Mouse (Mus musculus): Measurements from ENCODE around the gene Slc35e3. TPM values are rescaled to one million over a fixed set of nuclear protein-coding genes. Genes with fewer than 3 reads are reported as not detected.

Gene Slc35e3
- 10 to 100 TPM; 31.9 to 35.0 TPM for total RNA-seq (2021)
- long read RNA-seq, experiment 1, transcript Slc35e3-201 (5 exons, 3,489 nt) = major isoform, 6 of 8 reads
- long read RNA-seq, experiment 1, partial matches to known transcripts = 1 of 8 reads
- long read RNA-seq, experiment 1, other reads (novel, unspliced or antisense) = 1 of 8 reads
- long read RNA-seq, experiment 2, transcript Slc35e3-201 (5 exons, 3,489 nt) = major isoform, 11 of 16 reads
- long read RNA-seq, experiment 2, partial matches to known transcripts = 1 of 16 reads
- long read RNA-seq, experiment 2, other reads (novel, unspliced or antisense) = 4 of 16 reads

DNA sequence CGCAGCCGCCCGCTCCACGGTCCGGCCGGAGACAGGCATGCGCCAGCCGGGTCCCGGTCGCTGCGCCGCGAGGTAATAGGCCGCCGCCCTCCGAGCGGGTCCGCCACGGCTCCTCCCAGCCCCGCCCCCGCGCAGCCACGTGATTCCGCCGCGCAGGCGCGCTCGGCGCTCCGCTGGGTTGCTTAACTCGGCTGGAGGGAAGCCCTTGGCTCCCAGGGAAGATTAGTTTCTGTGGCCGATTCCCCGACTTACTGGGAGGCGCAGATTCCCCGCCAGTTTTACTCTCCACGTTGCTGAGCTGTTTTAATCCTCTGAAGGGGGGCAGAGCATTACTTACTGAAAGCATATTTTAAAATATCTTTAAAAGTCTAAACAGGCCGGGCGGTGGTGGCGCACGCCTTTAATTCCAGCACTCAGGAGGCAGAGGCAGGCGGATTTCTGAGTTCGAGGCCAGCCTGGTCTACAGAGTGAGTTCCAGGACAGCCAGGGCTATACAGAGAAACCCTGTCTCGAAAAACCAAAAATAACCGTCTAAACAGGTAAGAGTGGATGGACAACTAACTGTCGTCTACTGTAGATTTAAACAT lies at the start of gene Slc35e3:
Gene Slc35e3 (minus strand): TSS at position 69 of the 587 bp plus-strand sequence.
- peak; percentile 90 to 95 for DNase-seq (ENCODE audit: low spot score in 2 of 2)

DNA sequence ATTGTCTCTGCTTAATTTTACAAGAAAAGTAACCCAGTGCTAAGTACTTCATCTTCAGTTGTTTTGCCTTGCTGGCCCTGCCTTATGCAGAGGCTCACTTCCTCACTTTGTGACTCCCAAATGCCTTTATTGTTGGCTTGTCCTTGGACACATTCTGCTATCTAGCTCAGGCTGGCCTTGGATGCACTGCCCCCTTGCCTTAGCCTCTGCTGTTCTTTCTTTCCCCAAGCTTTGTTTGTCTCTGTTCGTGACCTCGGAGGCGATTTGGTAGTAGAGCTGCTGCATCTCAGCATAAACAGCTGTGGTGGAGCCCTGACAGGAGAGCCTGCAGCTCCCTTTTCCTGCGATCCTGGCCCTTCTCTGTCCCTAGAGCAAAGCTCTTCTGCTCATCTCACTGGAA lies 49.0 kb upstream of the Slc35e3 start:
- no peak for DNase-seq (ENCODE audit: low spot score in 2 of 2)

DNA sequence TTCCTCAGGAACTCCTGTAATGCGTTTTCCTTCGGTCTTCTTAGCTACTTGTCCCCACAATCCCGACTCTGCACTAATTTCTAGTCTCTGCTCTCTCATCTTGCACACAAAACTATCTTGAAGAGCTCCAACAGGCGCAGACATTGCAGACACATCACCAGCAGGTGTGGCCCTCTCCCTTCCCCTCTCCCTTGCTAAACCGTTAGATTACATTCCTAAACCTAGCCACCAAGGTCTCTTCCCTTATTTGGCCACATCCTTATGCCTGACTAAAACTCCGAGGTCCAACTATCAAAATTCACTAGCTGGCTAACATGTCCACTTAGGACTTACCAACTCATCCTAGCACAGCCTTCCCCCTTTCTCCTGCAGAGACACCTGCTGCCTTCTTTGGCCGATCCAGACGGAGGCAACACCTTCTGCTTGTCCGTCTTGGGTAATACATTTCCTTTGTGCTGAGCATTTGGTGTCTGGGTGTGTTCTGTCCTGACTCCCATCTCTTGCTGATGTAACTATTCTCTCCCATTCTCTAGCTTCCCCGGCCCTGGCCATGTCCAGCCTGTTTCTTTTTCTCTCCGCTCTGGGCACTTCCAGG lies 47.4 kb upstream of the Slc35e3 start:
- DNase-seq (ENCODE audit: low spot score in 2 of 2) = no peak

DNA sequence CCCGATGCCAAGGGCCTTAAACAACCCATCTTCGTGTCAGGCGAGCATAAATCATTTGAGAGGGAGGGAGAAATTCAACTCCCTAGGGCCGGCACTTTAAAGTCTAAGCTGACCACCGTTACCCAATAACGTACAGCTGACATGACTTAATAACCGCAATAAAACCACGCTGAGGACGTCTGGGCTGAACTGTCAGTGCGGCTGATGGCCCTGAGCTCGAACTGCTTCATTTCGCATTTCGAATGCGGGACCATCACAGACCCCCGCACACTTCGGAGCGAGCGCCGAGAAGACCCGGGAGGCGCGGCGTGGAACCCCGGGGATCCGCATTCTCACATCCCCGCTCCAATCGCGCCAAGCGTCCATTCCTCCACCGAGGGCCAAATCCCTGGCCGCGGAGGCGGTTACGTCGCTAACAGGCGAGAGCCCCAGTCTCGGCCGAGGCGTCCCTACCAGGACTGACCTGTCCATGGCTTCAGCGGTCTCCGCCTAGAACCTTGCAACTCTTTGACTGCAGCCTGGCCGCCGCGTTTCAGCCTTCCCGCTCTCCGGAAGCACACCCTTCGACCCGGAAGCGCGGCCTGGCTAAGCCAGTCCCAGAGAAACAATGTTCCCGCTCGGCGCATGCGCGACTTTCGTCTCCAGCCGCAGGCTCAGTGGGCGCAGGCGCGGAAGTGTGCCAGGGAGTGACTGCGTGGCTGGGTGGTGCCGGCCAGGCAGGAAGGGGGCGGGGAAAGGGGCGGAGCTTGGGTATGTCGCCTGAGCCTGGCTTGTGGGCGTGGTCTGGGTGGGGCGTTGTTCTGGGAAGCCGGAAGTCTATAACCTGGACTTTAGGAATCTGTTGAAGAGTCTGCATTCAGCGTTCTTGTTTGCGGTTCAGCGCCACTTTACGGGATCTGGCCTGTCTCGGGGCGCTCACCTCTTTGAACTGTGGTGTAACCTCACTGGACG lies 46.3 kb upstream of the Slc35e3 start, which contains the start of gene Nup107:
Gene Nup107 (minus strand): TSS at position 565 of the 951 bp plus-strand sequence.
- peak; percentile 100 for DNase-seq (ENCODE audit: low spot score in 2 of 2)

DNA sequence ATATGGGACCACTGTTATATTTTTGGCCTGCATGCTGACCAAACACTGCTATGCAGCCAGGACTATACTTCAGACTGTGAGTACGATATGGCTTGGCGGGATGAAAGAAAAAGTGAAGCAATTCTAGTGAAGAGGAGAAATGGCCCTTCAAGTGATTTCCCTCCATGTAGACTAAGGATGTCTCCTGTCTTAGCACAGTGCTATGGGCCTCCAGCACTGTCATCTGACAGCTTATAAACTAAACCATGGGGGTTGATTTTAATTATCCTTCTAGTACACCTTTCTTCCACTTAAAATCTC lies 45.0 kb upstream of the Slc35e3 start:
- no peak for DNase-seq (ENCODE audit: low spot score in 2 of 2)

DNA sequence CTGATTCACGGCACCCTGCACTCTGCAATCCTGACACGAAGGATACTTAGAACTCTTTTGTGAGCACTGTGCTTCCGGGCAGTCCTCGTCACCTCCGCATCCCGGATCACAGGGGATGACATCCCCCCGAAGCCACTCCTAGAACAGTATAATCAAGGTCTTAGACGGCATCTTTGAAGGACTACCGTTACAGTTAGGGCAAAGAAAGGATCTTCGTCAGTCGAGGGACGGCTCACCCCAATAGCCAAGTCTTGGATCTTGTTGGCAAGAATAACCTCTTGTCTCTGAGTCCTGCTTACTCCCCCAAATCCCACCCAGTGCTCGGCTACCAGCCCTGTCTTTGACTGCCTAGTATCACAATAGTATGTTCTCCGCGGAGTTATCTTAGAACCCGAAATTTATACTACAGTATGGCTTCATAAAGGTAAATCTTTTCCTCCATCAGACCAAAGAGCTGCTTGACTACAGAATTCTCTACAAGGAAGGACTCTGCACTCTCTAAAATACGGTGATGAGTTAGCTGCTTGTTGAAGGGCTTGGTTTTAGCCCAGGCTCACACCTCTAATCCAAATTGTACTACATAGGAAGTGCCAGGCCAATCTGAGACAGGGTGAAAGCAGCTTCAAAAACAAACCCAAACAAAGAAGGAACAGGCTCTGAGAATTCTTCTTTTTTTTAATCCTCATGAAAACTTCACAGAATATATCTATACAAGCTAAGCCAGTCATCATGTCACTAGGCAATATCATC lies 44.4 kb upstream of the Slc35e3 start:
- DNase-seq (ENCODE audit: low spot score in 2 of 2) = no peak

DNA sequence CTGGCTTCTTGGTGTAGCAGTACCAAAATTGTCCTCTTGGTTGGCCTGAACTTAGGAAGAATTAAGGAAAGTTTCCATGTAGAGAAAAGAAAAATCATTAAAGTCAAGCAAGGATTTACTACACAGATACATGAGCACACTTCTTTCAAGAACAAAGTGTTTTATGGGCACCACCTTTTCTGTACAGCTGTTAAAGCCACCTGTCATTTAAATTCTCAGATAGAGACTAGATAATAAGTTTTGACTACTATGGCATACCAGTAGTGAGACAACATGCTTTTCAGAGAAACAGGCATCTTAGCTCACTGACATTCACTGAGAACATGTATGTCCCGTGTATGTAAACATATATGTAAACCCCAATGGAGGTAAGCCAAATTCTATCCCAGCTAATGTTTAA lies 43.8 kb upstream of the Slc35e3 start:
- DNase-seq (ENCODE audit: low spot score in 2 of 2) = no peak

DNA sequence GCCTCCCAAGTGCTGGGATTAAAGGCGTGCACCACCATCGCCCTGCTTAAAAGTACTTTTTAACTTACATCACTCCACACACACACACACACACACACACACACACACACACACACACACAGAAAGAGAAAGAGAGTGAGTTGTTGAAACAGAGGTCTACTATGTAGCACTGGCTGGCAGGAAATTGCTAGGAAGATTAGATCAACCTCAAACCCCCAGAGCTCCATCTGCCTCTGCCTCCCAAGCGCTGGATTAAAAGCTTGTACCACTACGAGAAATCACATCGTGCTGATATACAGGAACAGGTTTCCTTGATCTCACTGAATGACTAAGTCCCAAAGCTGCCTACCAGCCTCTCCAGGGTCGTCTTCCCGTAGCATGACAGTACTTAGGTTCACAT lies 38.5 kb upstream of the Slc35e3 start:
- no peak for DNase-seq (ENCODE audit: low spot score in 2 of 2)

DNA sequence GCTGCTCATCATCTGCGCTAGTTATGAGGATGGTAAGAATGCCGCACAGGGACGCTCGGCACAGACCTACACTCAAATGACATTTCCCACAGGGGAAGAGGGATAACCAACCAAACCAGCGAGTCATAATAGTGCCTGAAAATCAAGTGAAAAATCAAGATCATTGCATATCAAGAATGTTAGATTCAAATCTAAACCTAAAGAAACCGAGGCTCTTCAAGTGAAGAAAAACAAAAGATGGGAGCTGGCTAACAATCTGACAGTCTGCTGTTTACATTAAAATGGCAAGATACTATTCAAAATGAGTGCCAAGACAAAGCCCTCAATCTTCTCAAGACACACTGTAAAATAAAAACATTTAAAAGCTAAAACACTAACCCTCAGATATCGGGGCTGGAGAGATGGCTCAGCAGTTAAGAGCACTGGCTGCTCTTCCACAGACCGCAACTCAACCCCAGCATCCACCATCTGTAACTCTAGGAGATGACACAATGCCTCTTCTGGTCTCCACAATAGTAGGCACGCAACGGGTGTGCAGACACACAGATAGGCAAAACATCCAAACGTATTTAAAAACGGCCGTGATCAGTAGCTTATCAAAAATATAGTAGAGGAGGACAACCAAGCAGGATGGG lies 37.7 kb upstream of the Slc35e3 start:
- no peak for DNase-seq (ENCODE audit: low spot score in 2 of 2)

DNA sequence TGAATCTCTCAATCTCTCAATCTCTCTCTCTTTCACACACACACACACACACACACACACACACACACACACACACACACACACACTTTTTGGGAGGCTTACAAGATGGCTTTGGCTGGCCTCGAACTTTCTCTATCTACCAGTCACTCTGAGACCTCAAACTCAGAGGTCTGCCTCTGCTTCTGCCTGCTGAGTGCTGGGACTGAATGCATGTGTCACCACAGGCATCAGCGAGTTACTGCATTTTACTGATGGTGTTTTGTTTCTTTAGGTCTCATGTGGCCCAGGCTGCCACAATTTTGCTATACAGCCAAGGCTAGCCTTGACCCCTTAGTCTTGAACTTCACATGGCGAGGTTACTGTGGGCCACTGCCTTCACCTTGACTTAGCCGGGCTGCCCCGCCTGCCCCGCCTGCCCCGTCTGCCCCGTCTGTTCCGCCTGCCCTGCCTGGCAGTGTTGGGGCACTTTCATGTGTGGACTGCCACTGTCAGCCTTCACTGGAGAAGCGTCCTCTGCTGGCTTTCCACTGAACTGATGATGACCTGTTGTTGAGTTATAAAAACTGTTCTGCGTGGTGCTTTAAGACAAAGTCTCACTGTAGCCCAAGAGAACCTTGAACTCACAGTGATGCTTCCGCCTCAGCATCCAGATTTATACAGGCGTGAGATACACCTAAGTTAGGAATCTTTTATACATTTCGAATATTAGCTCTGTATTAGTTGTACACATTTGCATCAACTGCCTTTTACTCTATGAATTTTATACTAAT lies 36.5 kb upstream of the Slc35e3 start:
- DNase-seq (ENCODE audit: low spot score in 2 of 2) = no peak

DNA sequence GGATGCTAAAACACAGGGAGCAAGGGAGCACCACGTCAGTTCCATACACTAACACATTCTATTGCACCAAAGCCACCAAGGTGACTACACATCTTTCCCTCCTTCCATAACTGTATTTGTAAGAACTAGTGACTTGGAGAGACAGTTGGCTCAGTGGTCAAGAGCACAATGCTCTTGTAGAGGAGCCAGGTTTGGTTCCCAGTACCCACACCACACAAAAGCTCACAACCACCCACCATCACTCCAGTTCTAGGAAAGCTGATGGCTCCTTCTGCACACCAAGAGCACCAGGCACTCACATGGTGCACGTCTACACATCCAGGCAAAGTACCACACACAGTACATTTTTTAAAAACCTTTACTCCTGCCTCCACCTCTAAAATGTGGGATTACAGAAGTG lies 35.9 kb upstream of the Slc35e3 start:
- no peak for DNase-seq (ENCODE audit: low spot score in 2 of 2)

DNA sequence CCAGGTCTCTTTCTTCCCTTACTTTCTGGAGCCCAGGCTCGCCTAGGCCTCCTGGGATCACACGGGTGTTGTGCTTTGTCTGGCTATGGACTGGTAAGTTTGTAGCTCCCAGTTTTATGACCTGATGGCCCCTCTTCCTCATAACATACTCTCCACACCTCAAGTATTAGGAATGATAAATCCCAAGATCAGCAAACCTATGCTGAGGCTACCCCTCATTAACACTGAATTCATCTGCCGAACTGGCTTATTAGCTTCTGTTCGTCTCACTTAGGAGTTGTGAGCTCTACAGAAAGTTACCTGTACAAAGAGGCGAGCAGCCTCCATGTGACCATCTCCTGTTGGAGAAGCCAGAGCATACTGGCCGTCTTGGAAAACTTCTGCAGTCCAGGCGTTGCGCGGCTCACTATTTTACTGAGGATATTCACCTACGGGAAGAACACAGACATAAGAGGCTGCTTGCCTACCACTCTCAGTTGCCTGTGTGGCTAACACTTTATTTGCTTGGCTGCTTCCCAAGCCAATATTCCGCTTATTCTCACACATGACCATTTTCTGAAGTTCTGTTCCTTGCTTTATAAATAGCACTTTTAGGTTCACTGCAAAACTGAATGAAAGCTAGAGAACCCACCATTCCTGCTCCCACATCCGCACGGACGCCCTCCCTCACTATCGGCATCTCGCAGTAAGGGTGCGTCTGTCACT lies 35.0 kb upstream of the Slc35e3 start:
- DNase-seq (ENCODE audit: low spot score in 2 of 2) = no peak

DNA sequence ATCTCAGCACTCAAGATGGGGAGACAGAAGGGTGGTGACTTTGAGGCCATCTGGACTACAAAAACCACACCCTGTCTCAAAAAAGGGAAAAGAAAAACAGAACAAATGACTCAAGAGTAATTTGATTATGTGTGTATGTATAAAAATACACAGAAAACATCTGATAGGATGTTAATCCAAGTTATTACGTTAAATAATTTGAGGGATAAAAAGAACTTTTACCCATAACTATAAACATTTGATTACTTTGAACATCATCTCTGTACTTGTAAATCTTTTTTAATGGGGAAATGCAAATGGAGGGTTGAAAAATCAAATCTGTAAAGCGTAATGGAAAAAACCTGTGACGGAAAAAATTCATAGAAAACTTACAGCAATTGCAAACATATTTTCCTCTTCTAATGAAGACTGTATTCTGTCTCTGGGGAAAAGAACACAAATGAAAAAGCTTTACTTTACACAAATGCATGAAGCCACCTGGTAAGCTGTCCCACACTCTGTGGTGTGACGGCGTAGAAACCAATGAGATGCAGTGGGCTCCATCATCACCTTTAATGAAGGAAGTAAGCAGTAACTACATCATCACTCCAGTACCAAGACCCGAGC lies 34.2 kb upstream of the Slc35e3 start:
- no peak for DNase-seq (ENCODE audit: low spot score in 2 of 2)

DNA sequence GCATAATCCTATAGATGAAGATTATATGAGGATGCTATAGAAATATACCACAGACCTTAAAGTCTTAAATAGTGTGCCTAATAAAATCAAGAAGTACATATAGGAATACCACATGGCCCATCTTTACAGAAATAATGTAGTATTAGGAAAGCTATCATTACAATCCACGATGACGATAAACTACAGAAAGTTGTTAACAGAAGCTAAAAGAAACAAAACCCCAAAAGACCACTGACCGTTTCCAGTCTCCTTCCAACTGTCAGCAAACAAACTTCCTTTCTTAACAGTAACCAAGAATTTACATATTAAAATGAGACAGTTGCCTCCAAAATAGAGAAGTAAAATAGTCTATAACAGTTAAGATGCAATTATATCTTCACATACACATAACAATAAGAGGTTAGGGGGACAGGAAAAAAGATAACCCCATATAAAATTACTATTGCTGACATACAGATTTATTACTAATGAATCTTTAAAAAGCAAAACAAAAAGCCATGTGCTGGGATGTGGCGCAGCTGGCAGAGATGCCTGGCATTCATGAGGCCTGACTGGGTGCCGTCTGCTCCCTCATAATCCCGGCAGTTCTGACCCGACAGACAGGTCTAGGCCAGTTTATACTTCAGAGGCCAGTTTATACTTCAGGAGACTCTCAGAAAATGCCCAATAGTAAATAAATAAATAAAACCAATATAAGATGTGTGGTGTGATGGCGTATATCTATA lies 33.6 kb upstream of the Slc35e3 start:
- no peak for DNase-seq (ENCODE audit: low spot score in 2 of 2)

DNA sequence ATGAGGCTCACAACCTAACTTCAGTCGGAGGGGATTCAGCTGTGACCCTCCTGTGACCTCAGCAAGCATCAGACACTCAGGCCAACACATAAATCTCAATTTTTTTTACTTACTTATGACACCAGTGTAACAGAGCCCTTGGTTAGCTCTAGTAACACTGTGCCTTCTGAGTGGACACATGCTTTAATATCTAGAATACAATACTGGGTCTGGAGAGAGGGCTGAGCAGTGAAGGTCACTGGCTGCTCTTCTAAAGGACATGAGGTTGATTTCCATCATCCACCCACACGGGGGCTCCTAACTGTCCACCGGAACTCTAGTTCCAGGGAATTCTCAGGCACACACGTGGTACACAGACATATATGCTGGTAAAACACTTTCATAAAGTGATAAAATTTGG lies 32.8 kb upstream of the Slc35e3 start:
- no peak for DNase-seq (ENCODE audit: low spot score in 2 of 2)

DNA sequence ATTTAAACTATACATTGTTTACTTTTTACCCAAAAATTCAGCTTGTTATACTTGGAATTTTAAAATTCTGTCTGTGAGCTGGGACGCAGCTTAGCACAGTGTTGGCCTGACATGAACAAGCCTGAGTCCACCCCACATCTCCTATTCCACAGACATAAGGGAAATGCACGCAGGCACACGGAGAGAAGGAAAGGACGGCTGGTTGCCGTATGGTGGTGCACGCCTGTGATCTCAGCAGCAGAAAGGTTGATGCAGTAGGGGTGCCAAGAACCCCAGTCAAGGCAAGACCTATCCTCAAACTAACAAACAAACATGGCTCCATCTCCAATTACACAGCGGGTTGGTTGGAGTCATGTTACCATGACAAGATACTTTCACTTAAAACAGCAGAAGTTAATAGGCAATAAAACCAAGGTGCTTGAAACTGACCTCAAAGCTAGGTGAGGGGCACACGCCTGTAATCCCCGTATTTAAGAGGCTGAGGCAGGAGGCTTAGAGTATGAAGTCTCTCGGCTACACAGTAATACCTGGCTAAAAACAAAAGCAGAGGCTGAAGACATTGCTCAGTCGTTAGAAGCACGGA lies 32.3 kb upstream of the Slc35e3 start:
- no peak for DNase-seq (ENCODE audit: low spot score in 2 of 2)

DNA sequence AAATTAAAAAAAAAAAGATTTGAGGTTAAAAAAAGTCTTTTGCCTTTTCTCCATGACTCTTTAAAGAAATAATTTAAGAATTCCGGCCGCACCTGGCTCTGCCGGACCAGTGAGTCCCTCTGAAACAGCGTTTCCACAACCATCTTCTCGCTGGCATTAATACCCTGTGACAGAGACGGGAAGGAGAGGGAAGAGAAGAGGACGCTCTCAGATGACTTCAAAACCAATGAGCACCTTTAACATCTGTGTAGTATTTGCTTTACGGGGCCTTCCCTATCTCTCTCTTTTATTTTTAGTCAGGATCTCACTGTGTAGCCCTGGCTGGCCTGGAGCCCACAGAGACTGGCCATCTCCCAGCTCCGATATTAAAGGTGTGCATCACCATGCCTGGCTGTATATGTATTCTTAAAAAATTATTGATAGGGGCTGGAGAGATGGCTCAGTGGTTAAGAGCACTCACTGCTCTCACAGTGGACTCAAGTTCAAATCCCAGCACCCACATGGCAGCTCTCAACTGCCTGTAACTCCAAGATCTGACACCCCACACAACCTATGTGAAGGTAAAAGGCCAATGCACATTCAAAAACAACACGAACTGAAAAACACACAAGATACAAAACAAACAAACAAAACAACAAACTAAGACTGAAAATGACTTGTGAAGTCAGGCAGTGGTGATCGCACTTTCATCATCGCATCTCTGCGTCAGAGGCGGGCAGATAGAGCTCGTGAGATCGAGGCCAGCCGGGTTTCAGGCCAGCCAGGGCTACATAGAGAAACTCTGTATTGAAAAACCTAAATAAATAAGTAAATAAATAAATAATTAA lies 31.5 kb upstream of the Slc35e3 start:
- no peak for DNase-seq (ENCODE audit: low spot score in 2 of 2)

Data from layer of hippocampus, postnatal 14 days (tissue).